Mouse (Mus musculus) thymus, adult 2 months (tissue): ENCODE measurements around the gene Psip1.

Experiments
- CTCF ChIP-seq: fragments of 200-500 bp; IDR thresholded peaks from 2 replicates; pipeline ENCODE4 v1.5.1; 2012; ENCODE audit warnings: mild to moderate bottlenecking, control low read depth, low read length, moderate library complexity, borderline replicate concordance; ENCODE audit not compliant: control insufficient read depth, poor library complexity, insufficient read depth; ENCODE audit errors: extremely low read depth
- POLR2A ChIP-seq: fragments of 200-500 bp; IDR thresholded peaks from 2 replicates; pipeline ENCODE4 v1.6.1; 2012; ENCODE audit warnings: mild to moderate bottlenecking, low read length, control low read depth, moderate library complexity; ENCODE audit not compliant: control insufficient read depth, poor library complexity, insufficient read depth; ENCODE audit errors: extremely low read depth

GRCm38 (mm10) chr4:83417160-83417819 lies 69.0 kb downstream of the Psip1 start, which contains the start of gene Snapc3:
- TF ChIP-seq CTCF: no peak
- peak; percentile 77; the same call in 1 of the 2 replicates for TF ChIP-seq POLR2A
